Mouse (Mus musculus) hindbrain, embryonic 15.5 days (tissue): Measurements from ENCODE around the gene Pdcd1. TPM values are rescaled to one million over a fixed set of nuclear protein-coding genes. Genes with fewer than 3 reads are reported as not detected.
"Not testable (repeated sequence)": the region's sequence is repeated elsewhere in the genome, so short reads cannot be mapped to it uniquely, and the experiment has no call there.

Experiments
- ATAC-seq: fragments of 200-750 bp; cut with Nextera tagmentation; 2 replicates; pipeline ENCODE4 v1.8.0; 2017; ENCODE audit warnings: low read depth, moderate number of reproducible peaks, moderate TSS enrichment; ENCODE audit not compliant: low FRiP score
- H3K27ac ChIP-seq: fragments of 300-500 bp; sonication (generic); replicated peaks from 2 replicates; pipeline ENCODE4 v1.5.1; 2015; ENCODE audit warnings: mild to moderate bottlenecking, inconsistent platforms
- H3K27me3 ChIP-seq: fragments of 300-500 bp; sonication (generic); 2 replicates; pipeline ENCODE4 v1.6.1; 2015; ENCODE audit warnings: control low read depth, inconsistent platforms
- H3K36me3 ChIP-seq: fragments of 300-500 bp; sonication (generic); 2 replicates; pipeline ENCODE4 v1.6.1; 2015; ENCODE audit warnings: control low read depth, inconsistent platforms
- H3K4me1 ChIP-seq: fragments of 300-500 bp; sonication (generic); replicated peaks from 2 replicates; pipeline ENCODE4 v1.6.1; 2015; ENCODE audit warnings: control low read depth, inconsistent platforms
- H3K4me2 ChIP-seq: fragments of 300-500 bp; sonication (generic); 2 replicates; pipeline ENCODE4 v1.6.1; 2015; ENCODE audit warnings: moderate library complexity, mild to moderate bottlenecking, inconsistent platforms
- H3K4me3 ChIP-seq: fragments of 300-500 bp; sonication (generic); 2 replicates; pipeline ENCODE4 v1.5.1; 2015; ENCODE audit warnings: mild to moderate bottlenecking, inconsistent platforms
- H3K9ac ChIP-seq: fragments of 300-500 bp; sonication (generic); 2 replicates; pipeline ENCODE4 v1.6.1; 2015; ENCODE audit warnings: inconsistent platforms
- H3K9me3 ChIP-seq: fragments of 300-500 bp; sonication (generic); 2 replicates; pipeline ENCODE4 v1.6.1; 2016; ENCODE audit warnings: control low read depth, inconsistent platforms
- WGBS: fragments of 180-500 bp; shearing (Covaris S2); methylation state at CpG from one replicate; pipeline ENCODE4 v1.1.7; 2015; 5-methylcytosine and 5-hydroxymethylcytosine counted together
- polyA plus RNA-seq: library from polyadenylated mRNA; unstranded; fragments of >200 nt; fragmentation: Nextera tagmentation; extraction: Ambion mirVana; gene quantifications from 2 replicates; pipeline ENCODE4 v1.2.1, GENCODE M21; 2015

Gene Pdcd1
- polyA plus RNA-seq, 1 experiment from 2014 or later: 0.10 TPM

- 89% methylated on average over 6 of the region's 6 CpGs for WGBS
- H3K4me2 ChIP-seq: no peak within 1 kb of the TSS
- ATAC-seq: no peak
- H3K36me3 ChIP-seq: no peaks in the 10 kb centered on the region
- no peak within 1 kb of the TSS for H3K4me3 ChIP-seq
- H3K4me1 ChIP-seq: no peaks in the 10 kb centered on the region
- H3K9ac ChIP-seq: no peak within 1 kb of the TSS
- no peaks in the 10 kb centered on the region for H3K27me3 ChIP-seq
- no peaks in the 10 kb centered on the region for H3K9me3 ChIP-seq
- H3K27ac ChIP-seq: no peak within 1 kb of the TSS
Observed at GRCm38 (mm10) chr1:94020151-94020550, 32.2 kb downstream of the Pdcd1 start, which contains the start of gene Neu4. Neu4 (plus strand) TSS chr1:94020451.

DNA sequence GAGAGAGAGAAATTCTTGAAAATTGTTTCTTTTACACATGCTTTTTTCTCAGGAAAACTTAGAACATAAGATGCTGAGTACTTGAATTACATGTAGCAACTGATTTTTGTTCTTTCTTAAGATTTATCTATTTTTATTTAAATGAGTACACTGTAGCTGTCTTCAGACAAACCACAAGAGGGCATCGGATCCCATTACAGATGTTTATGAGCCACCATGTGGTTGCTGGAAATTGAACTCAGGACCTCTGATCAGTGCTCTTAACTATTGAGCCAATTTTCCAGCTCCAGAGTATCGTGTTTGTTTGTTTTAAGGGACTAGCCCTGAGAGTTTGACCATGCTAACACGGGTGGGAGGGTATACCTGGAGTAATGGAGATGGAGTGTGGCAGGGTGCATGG is 40.7 kb downstream of the Pdcd1 start:
- Histone ChIP-seq H3K4me1 (no peaks in the 10 kb centered on the region), H3K4me3 (no peak overlapping the region), H3K9ac (no peak overlapping the region), H3K36me3 (no peaks in the 10 kb centered on the region), H3K27me3 (no peaks in the 10 kb centered on the region), H3K9me3 (no peaks in the 10 kb centered on the region), H3K27ac (no peak overlapping the region), H3K4me2 (no peak overlapping the region)
- ATAC-seq: no peak
- 75% methylated on average over 3 of the region's 3 CpGs for WGBS

GRCm38 (mm10) chr1:94008826-94009225 is 43.5 kb downstream of the Pdcd1 start:
- not testable (repeated sequence) for H3K9me3 ChIP-seq, H3K27ac ChIP-seq, H3K4me2 ChIP-seq, H3K36me3 ChIP-seq, H3K4me3 ChIP-seq, H3K9ac ChIP-seq, H3K4me1 ChIP-seq, ATAC-seq, H3K27me3 ChIP-seq
- 90% methylated on average over 16 of the region's 19 CpGs for WGBS

DNA sequence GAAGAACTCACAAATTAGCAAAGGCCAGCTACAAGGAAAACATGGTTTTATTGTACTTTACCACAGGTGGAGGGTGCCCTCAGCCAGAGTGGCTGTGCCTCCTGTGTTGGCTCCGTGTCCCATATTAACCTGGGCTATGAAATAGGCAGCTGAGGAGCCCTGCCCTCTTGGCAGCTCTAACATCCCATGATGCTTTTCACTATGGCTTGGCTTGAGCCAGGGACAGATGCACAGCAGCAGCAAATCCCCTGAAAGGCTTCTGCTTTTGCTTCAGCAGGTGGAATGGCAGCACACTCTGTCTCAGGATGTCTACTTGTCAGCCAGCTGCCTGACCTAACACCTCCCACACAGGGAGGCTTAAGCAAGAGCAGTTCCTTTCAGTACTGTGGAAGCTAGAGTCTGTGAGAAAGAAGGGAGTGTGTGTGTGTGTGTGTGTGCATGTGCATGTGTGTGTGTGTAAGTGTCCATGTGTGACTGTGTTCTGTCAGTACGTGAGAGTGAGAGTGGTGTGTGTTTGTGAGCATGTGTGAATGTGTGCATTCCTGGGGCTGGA is 46.3 kb downstream of the Pdcd1 start:
- H3K4me1 ChIP-seq, H3K9ac ChIP-seq, H3K9me3 ChIP-seq, H3K4me2 ChIP-seq, H3K4me3 ChIP-seq, ATAC-seq, H3K36me3 ChIP-seq, H3K27me3 ChIP-seq, H3K27ac ChIP-seq: not testable (repeated sequence)
- WGBS: 80% methylated on average over 2 of the region's 2 CpGs

DNA sequence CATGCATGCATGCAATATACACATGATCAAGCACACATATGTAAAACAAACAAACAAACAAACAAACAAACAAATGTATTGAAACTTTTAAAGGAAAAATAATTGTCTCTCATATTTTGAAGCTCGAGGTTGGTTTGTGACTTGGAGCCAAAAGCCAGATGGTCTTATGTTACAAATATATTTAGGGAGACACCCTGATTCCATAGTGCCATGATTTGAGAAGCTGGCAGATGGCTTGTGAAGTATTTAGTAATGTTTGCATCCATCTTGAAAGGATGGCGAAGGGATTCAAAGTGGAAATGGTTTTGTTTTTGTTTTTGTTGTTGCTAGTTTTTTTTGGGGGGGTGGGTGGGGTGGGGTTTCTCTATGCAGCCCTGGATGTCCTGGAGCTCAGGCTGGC is 51.3 kb downstream of the Pdcd1 start:
- no peaks in the 10 kb centered on the region for H3K9me3 ChIP-seq
- no peak overlapping the region for H3K4me2 ChIP-seq
- WGBS: 80% methylated on average over 2 of the region's 2 CpGs
- no peaks in the 10 kb centered on the region for H3K4me1 ChIP-seq
- no peaks in the 10 kb centered on the region for H3K36me3 ChIP-seq
- H3K4me3 ChIP-seq: no peak overlapping the region
- ATAC-seq: no peak
- no peaks in the 10 kb centered on the region for H3K27me3 ChIP-seq
- no peak overlapping the region for H3K9ac ChIP-seq
- H3K27ac ChIP-seq: no peak overlapping the region

GRCm38 (mm10) chr1:93991491-93991890 is 60.9 kb downstream of the Pdcd1 start:
- not testable (repeated sequence) for H3K4me1 ChIP-seq, H3K9ac ChIP-seq, H3K27me3 ChIP-seq, ATAC-seq, H3K27ac ChIP-seq, H3K4me2 ChIP-seq, H3K4me3 ChIP-seq, H3K9me3 ChIP-seq, H3K36me3 ChIP-seq
- 87% methylated on average over 3 of the region's 3 CpGs for WGBS

- H3K27ac ChIP-seq, H3K4me2 ChIP-seq, H3K9ac ChIP-seq, H3K27me3 ChIP-seq, H3K36me3 ChIP-seq, H3K4me3 ChIP-seq, H3K9me3 ChIP-seq, H3K4me1 ChIP-seq, ATAC-seq: not testable (repeated sequence)
- WGBS: 87% methylated on average over 2 of the region's 2 CpGs
Observed at GRCm38 (mm10) chr1:93991068-93991467, 61.3 kb downstream of the Pdcd1 start.

DNA sequence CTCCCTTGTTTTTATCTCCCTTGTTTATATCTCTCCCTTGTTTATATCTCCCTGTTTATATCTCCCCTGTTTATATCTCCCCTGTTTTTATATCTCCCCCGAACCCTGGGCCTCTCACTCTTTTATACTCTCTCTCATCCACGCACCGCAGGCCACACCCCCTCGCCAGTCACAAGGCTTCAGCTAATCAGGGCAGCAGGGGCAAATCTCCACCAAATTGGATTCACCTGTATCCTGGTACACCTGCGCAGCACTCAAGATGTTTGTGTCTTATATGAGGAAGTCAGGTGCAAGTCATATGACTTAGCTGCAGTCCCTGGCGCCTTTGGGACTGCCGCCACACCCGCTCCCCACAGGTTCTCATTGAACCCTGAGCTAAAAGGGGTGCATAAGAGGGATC is 62.1 kb downstream of the Pdcd1 start, which contains the start of gene Gal3st2c:
TSS of gene Gal3st2c (plus strand) at position 301 of the 400 bp plus-strand sequence.
- H3K36me3 ChIP-seq: not testable (repeated sequence)

GRCm38 (mm10) chr1:93988786-93989185 is 63.6 kb downstream of the Pdcd1 start:
- H3K27me3 ChIP-seq: no peaks in the 10 kb centered on the region
- WGBS: 75% methylated on average over 3 of the region's 3 CpGs
- ATAC-seq: no peak
- H3K4me1 ChIP-seq: no peaks in the 10 kb centered on the region
- H3K4me2 ChIP-seq: no peak overlapping the region
- no peaks in the 10 kb centered on the region for H3K9me3 ChIP-seq
- no peak overlapping the region for H3K9ac ChIP-seq
- no peak overlapping the region for H3K4me3 ChIP-seq
- H3K36me3 ChIP-seq: no peaks in the 10 kb centered on the region
- no peak overlapping the region for H3K27ac ChIP-seq

More for the DNA sequence above, 62.1 kb downstream of the Pdcd1 start, which contains the start of gene Gal3st2c:
- not testable (repeated sequence) for H3K27me3 ChIP-seq, H3K4me3 ChIP-seq, H3K27ac ChIP-seq, H3K9ac ChIP-seq, H3K4me2 ChIP-seq, H3K4me1 ChIP-seq, H3K9me3 ChIP-seq, ATAC-seq
- WGBS: 95% methylated on average over 7 of the region's 8 CpGs

Other genes with a start within 250 kb of the Pdcd1 start
- 9.8 and 9.9 TPM in 2 replicates for gene Ing5, start 248.6 kb downstream of the Pdcd1 start, polyA plus RNA-seq
- 16.9 and 17.1 TPM in 2 replicates for gene D2hgdh, start 227.6 kb downstream of the Pdcd1 start, polyA plus RNA-seq
- gene Gal3st2, start 191.2 kb downstream of the Pdcd1 start, polyA plus RNA-seq: not detected in 2 replicates
- not detected in 2 replicates for gene Gal3st2b, start 134.2 kb downstream of the Pdcd1 start, polyA plus RNA-seq
- gene Gal3st2c, start 62.0 kb downstream of the Pdcd1 start, polyA plus RNA-seq: not detected in 2 replicates
- gene Neu4, start 32.1 kb downstream of the Pdcd1 start, polyA plus RNA-seq: 0.18 TPM in 1 of 2 replicates, not detected in the other